Mouse (Mus musculus): ENCODE data around the gene Ppp2r3a. TPM values are rescaled to one million over a fixed set of nuclear protein-coding genes. Genes with fewer than 3 reads are reported as not detected.
A peak's percentile ranks its signal among the peaks of the same experiment; 100 is the strongest.

The Ppp2r3a gene
- polyA plus RNA-seq, 1 experiment, result 0.04 TPM

GRCm38 (mm10) chr9:101261989-101262571, 10.5 kb upstream of the Ppp2r3a start:
- no peaks in the 10 kb centered on the region for H3K36me3 ChIP-seq (ENCODE audit: control insufficient read depth)
- TF ChIP-seq GATA1 (IDR thresholded peaks at IDR 0.05; ENCODE audit: low read length), result no peak
- TF ChIP-seq TAL1 (IDR thresholded peaks at IDR 0.05; ENCODE audit: low read length), result no peak
- H3K9me3 ChIP-seq (ENCODE audit: control insufficient read depth, low read length), result no peaks in the 10 kb centered on the region
- H3K27me3 ChIP-seq (ENCODE audit: control insufficient read depth), result no peaks in the 10 kb centered on the region
- H3K4me1 ChIP-seq (ENCODE audit: control insufficient read depth), result no peaks in the 10 kb centered on the region
- H3K4me3 ChIP-seq (replicated peaks), result no peak overlapping the region

- H3K9me3 ChIP-seq (ENCODE audit: control insufficient read depth, low read length), result no peaks in the 10 kb centered on the region
- H3K4me1 ChIP-seq (ENCODE audit: control insufficient read depth), result no peaks in the 10 kb centered on the region
- no peaks in the 10 kb centered on the region for H3K27me3 ChIP-seq (ENCODE audit: control insufficient read depth)
- TF ChIP-seq TAL1 (IDR thresholded peaks at IDR 0.05; ENCODE audit: low read length), result no peak
- no peak for TF ChIP-seq GATA1 (IDR thresholded peaks at IDR 0.05; ENCODE audit: low read length)
- H3K36me3 ChIP-seq (ENCODE audit: control insufficient read depth), result no peaks in the 10 kb centered on the region
- no peak overlapping the region for H3K4me3 ChIP-seq (replicated peaks)
Measured at GRCm38 (mm10) chr9:101261443-101261842, 9.8 kb upstream of the Ppp2r3a start.

- TF ChIP-seq TAL1 (IDR thresholded peaks at IDR 0.05; ENCODE audit: low read length), result no peak
- TF ChIP-seq GATA1 (IDR thresholded peaks at IDR 0.05; ENCODE audit: low read length), result no peak
- Histone ChIP-seq H3K4me1 (ENCODE audit: control insufficient read depth) (peaks cover 22% of the 10 kb centered on the region), H3K36me3 (ENCODE audit: control insufficient read depth) (no peaks in the 10 kb centered on the region), H3K27me3 (ENCODE audit: control insufficient read depth) (peaks cover 21% of the 10 kb centered on the region), H3K4me3 (replicated peaks) (no peak overlapping the region), H3K9me3 (ENCODE audit: control insufficient read depth, low read length) (no peaks in the 10 kb centered on the region)
Measured at GRCm38 (mm10) chr9:101253136-101253535, 1.5 kb upstream of the Ppp2r3a start.

- no peak overlapping the region for H3K4me3 ChIP-seq (replicated peaks)
- peaks cover 22% of the 10 kb centered on the region for H3K4me1 ChIP-seq (ENCODE audit: control insufficient read depth)
- H3K36me3 ChIP-seq (ENCODE audit: control insufficient read depth), result no peaks in the 10 kb centered on the region
- peaks cover 21% of the 10 kb centered on the region for H3K27me3 ChIP-seq (ENCODE audit: control insufficient read depth)
- no peaks in the 10 kb centered on the region for H3K9me3 ChIP-seq (ENCODE audit: control insufficient read depth, low read length)
- TF ChIP-seq GATA1 (IDR thresholded peaks at IDR 0.05; ENCODE audit: low read length) (no peak), TAL1 (IDR thresholded peaks at IDR 0.05; ENCODE audit: low read length) (no peak)
Measured at GRCm38 (mm10) chr9:101252541-101252940, 946 bp upstream of the Ppp2r3a start.

GRCm38 (mm10) chr9:101250981-101251643, 483 bp downstream of the Ppp2r3a start:
- TF ChIP-seq TAL1 (IDR thresholded peaks at IDR 0.05; ENCODE audit: low read length), result no peak
- no peak for TF ChIP-seq GATA1 (IDR thresholded peaks at IDR 0.05; ENCODE audit: low read length)
- Histone ChIP-seq H3K4me1 (ENCODE audit: control insufficient read depth) (peaks cover 22% of the 10 kb centered on the region), H3K4me3 (replicated peaks) (peak overlapping the region; percentile 80), H3K36me3 (ENCODE audit: control insufficient read depth) (no peaks in the 10 kb centered on the region), H3K9me3 (ENCODE audit: control insufficient read depth, low read length) (no peaks in the 10 kb centered on the region), H3K27me3 (ENCODE audit: control insufficient read depth) (peaks cover 21% of the 10 kb centered on the region)

- TF ChIP-seq TAL1 (IDR thresholded peaks at IDR 0.05; ENCODE audit: low read length) (no peak), GATA1 (IDR thresholded peaks at IDR 0.05; ENCODE audit: low read length) (no peak)
- no peaks in the 10 kb centered on the region for H3K9me3 ChIP-seq (ENCODE audit: control insufficient read depth, low read length)
- H3K27me3 ChIP-seq (ENCODE audit: control insufficient read depth), result peaks cover 21% of the 10 kb centered on the region
- H3K4me3 ChIP-seq (replicated peaks), result peak overlapping the region; percentile 80
- no peaks in the 10 kb centered on the region for H3K36me3 ChIP-seq (ENCODE audit: control insufficient read depth)
- H3K4me1 ChIP-seq (ENCODE audit: control insufficient read depth), result peaks cover 24% of the 10 kb centered on the region
Measured at GRCm38 (mm10) chr9:101250486-101250885, 1.1 kb downstream of the Ppp2r3a start.

GRCm38 (mm10) chr9:101249626-101250025, 2.0 kb downstream of the Ppp2r3a start:
- H3K27me3 ChIP-seq (ENCODE audit: control insufficient read depth), result peaks cover 21% of the 10 kb centered on the region
- no peak for TF ChIP-seq TAL1 (IDR thresholded peaks at IDR 0.05; ENCODE audit: low read length)
- no peak for TF ChIP-seq GATA1 (IDR thresholded peaks at IDR 0.05; ENCODE audit: low read length)
- peaks cover 29% of the 10 kb centered on the region for H3K4me1 ChIP-seq (ENCODE audit: control insufficient read depth)
- no peaks in the 10 kb centered on the region for H3K36me3 ChIP-seq (ENCODE audit: control insufficient read depth)
- no peak overlapping the region for H3K4me3 ChIP-seq (replicated peaks)
- H3K9me3 ChIP-seq (ENCODE audit: control insufficient read depth, low read length), result no peaks in the 10 kb centered on the region

GRCm38 (mm10) chr9:101247541-101247940, 4.1 kb downstream of the Ppp2r3a start:
- Histone ChIP-seq H3K4me1 (ENCODE audit: control insufficient read depth) (peaks cover 27% of the 10 kb centered on the region), H3K27me3 (ENCODE audit: control insufficient read depth) (peaks cover 21% of the 10 kb centered on the region)
- no peak for TF ChIP-seq TAL1 (IDR thresholded peaks at IDR 0.05; ENCODE audit: low read length)
- TF ChIP-seq GATA1 (IDR thresholded peaks at IDR 0.05; ENCODE audit: low read length), result no peak

GRCm38 (mm10) chr9:101245493-101245892, 6.1 kb downstream of the Ppp2r3a start:
- TF ChIP-seq GATA1 (IDR thresholded peaks at IDR 0.05; ENCODE audit: low read length) (no peak), TAL1 (IDR thresholded peaks at IDR 0.05; ENCODE audit: low read length) (no peak)
- H3K36me3 ChIP-seq (ENCODE audit: control insufficient read depth), result no peaks in the 10 kb centered on the region
- H3K9me3 ChIP-seq (ENCODE audit: control insufficient read depth, low read length), result no peaks in the 10 kb centered on the region
- H3K27me3 ChIP-seq (ENCODE audit: control insufficient read depth), result peaks cover 13% of the 10 kb centered on the region
- peaks cover 9% of the 10 kb centered on the region for H3K4me1 ChIP-seq (ENCODE audit: control insufficient read depth)
- H3K4me3 ChIP-seq (replicated peaks), result no peak overlapping the region

More at GRCm38 (mm10) chr9:101247541-101247940, 4.1 kb downstream of the Ppp2r3a start:
- Histone ChIP-seq H3K9me3 (ENCODE audit: control insufficient read depth, low read length) (no peaks in the 10 kb centered on the region), H3K4me3 (replicated peaks) (no peak overlapping the region), H3K36me3 (ENCODE audit: control insufficient read depth) (no peaks in the 10 kb centered on the region)
